Mouse (Mus musculus): ENCODE results near the gene Cacnb2. TPM values are rescaled to one million over a fixed set of nuclear protein-coding genes. Genes with fewer than 3 reads are reported as not detected.

The Cacnb2 gene
- polyA plus RNA-seq, 1 experiment from 2014 or later = 0.77 TPM

- no peak overlapping the region for H3K27ac ChIP-seq (replicated peaks; ENCODE audit: low read depth, low read length)
- H3K4me1 ChIP-seq (ENCODE audit: control insufficient read depth, insufficient read depth, low read length) = no peaks in the 10 kb centered on the region
- no peaks in the 10 kb centered on the region for H3K36me3 ChIP-seq (replicated peaks; ENCODE audit: control insufficient read depth, insufficient read depth, low read depth, low read length)
- ATAC-seq (replicated peaks; ENCODE audit: insufficient number of reproducible peaks, low FRiP score, low TSS enrichment, low read depth) = no peak
- H3K9ac ChIP-seq (replicated peaks; ENCODE audit: low read length) = no peak overlapping the region
- DNase-seq (ENCODE audit: low spot score) = no peak
- H3K9me3 ChIP-seq (replicated peaks; ENCODE audit: control insufficient read depth, low read length) = no peaks in the 10 kb centered on the region
- 97% methylated on average over 1 of the region's 1 CpGs for WGBS
- H3K27me3 ChIP-seq (ENCODE audit: control insufficient read depth, insufficient read depth, low read length) = no peaks in the 10 kb centered on the region
- H3K4me2 ChIP-seq (ENCODE audit: low read depth, low read length) = no peak overlapping the region
- H3K4me3 ChIP-seq (ENCODE audit: low read depth, low read length) = no peak overlapping the region
Observed at GRCm38 (mm10) chr2:14744761-14745160, 141.9 kb downstream of the Cacnb2 start.

GRCm38 (mm10) chr2:14762846-14763245, 160.0 kb downstream of the Cacnb2 start:
- Histone ChIP-seq H3K27me3 (ENCODE audit: control insufficient read depth, insufficient read depth, low read length) (no peaks in the 10 kb centered on the region), H3K4me3 (ENCODE audit: low read depth, low read length) (no peak overlapping the region), H3K36me3 (replicated peaks; ENCODE audit: control insufficient read depth, insufficient read depth, low read depth, low read length) (no peaks in the 10 kb centered on the region), H3K4me1 (ENCODE audit: control insufficient read depth, insufficient read depth, low read length) (no peaks in the 10 kb centered on the region), H3K27ac (replicated peaks; ENCODE audit: low read depth, low read length) (no peak overlapping the region), H3K9ac (replicated peaks; ENCODE audit: low read length) (no peak overlapping the region), H3K9me3 (replicated peaks; ENCODE audit: control insufficient read depth, low read length) (no peaks in the 10 kb centered on the region), H3K4me2 (ENCODE audit: low read depth, low read length) (no peak overlapping the region)
- DNase-seq (ENCODE audit: low spot score) = no peak
- ATAC-seq (replicated peaks; ENCODE audit: insufficient number of reproducible peaks, low FRiP score, low TSS enrichment, low read depth) = peak; percentile 65; the same call in 1 of the 2 replicates
- 43% methylated on average over 4 of the region's 4 CpGs for WGBS

- H3K36me3 ChIP-seq (replicated peaks; ENCODE audit: control insufficient read depth, insufficient read depth, low read depth, low read length) = no peaks in the 10 kb centered on the region
- ATAC-seq (replicated peaks; ENCODE audit: insufficient number of reproducible peaks, low FRiP score, low TSS enrichment, low read depth) = no peak
- no peak for DNase-seq (ENCODE audit: low spot score)
- H3K27ac ChIP-seq (replicated peaks; ENCODE audit: low read depth, low read length) = no peak overlapping the region
- H3K9ac ChIP-seq (replicated peaks; ENCODE audit: low read length) = no peak overlapping the region
- H3K4me3 ChIP-seq (ENCODE audit: low read depth, low read length) = no peak overlapping the region
- WGBS = 87% methylated on average over 6 of the region's 6 CpGs
- no peak overlapping the region for H3K4me2 ChIP-seq (ENCODE audit: low read depth, low read length)
- H3K4me1 ChIP-seq (ENCODE audit: control insufficient read depth, insufficient read depth, low read length) = no peaks in the 10 kb centered on the region
- H3K9me3 ChIP-seq (replicated peaks; ENCODE audit: control insufficient read depth, low read length) = no peaks in the 10 kb centered on the region
- H3K27me3 ChIP-seq (ENCODE audit: control insufficient read depth, insufficient read depth, low read length) = no peaks in the 10 kb centered on the region
Observed at GRCm38 (mm10) chr2:14763931-14764330, 161.0 kb downstream of the Cacnb2 start.

- no peaks in the 10 kb centered on the region for H3K27me3 ChIP-seq (ENCODE audit: control insufficient read depth, insufficient read depth, low read length)
- WGBS = 96% methylated on average over 1 of the region's 1 CpGs
Observed at GRCm38 (mm10) chr2:14769448-14769847, 166.6 kb downstream of the Cacnb2 start.

GRCm38 (mm10) chr2:14770635-14771034, 167.7 kb downstream of the Cacnb2 start:
- no peak overlapping the region for H3K4me3 ChIP-seq (ENCODE audit: low read depth, low read length)
- H3K27me3 ChIP-seq (ENCODE audit: control insufficient read depth, insufficient read depth, low read length) = no peaks in the 10 kb centered on the region
- ATAC-seq (replicated peaks; ENCODE audit: insufficient number of reproducible peaks, low FRiP score, low TSS enrichment, low read depth) = no peak
- H3K4me2 ChIP-seq (ENCODE audit: low read depth, low read length) = no peak overlapping the region
- no peak overlapping the region for H3K9ac ChIP-seq (replicated peaks; ENCODE audit: low read length)
- WGBS = 81% methylated on average over 4 of the region's 4 CpGs
- DNase-seq (ENCODE audit: low spot score) = no peak
- no peak overlapping the region for H3K27ac ChIP-seq (replicated peaks; ENCODE audit: low read depth, low read length)
- H3K36me3 ChIP-seq (replicated peaks; ENCODE audit: control insufficient read depth, insufficient read depth, low read depth, low read length) = no peaks in the 10 kb centered on the region
- no peaks in the 10 kb centered on the region for H3K4me1 ChIP-seq (ENCODE audit: control insufficient read depth, insufficient read depth, low read length)
- H3K9me3 ChIP-seq (replicated peaks; ENCODE audit: control insufficient read depth, low read length) = no peaks in the 10 kb centered on the region

More at GRCm38 (mm10) chr2:14769448-14769847, 166.6 kb downstream of the Cacnb2 start:
- Histone ChIP-seq H3K9ac (replicated peaks; ENCODE audit: low read length) (no peak overlapping the region), H3K9me3 (replicated peaks; ENCODE audit: control insufficient read depth, low read length) (no peaks in the 10 kb centered on the region), H3K4me3 (ENCODE audit: low read depth, low read length) (no peak overlapping the region), H3K4me2 (ENCODE audit: low read depth, low read length) (no peak overlapping the region), H3K36me3 (replicated peaks; ENCODE audit: control insufficient read depth, insufficient read depth, low read depth, low read length) (no peaks in the 10 kb centered on the region), H3K27ac (replicated peaks; ENCODE audit: low read depth, low read length) (no peak overlapping the region), H3K4me1 (ENCODE audit: control insufficient read depth, insufficient read depth, low read length) (no peaks in the 10 kb centered on the region)
- ATAC-seq (replicated peaks; ENCODE audit: insufficient number of reproducible peaks, low FRiP score, low TSS enrichment, low read depth) (no peak), DNase-seq (ENCODE audit: low spot score) (no peak)

- Histone ChIP-seq H3K36me3 (replicated peaks; ENCODE audit: control insufficient read depth, insufficient read depth, low read depth, low read length) (no peaks in the 10 kb centered on the region), H3K4me3 (ENCODE audit: low read depth, low read length) (no peak overlapping the region), H3K27me3 (ENCODE audit: control insufficient read depth, insufficient read depth, low read length) (no peaks in the 10 kb centered on the region), H3K4me1 (ENCODE audit: control insufficient read depth, insufficient read depth, low read length) (no peaks in the 10 kb centered on the region), H3K4me2 (ENCODE audit: low read depth, low read length) (no peak overlapping the region), H3K9me3 (replicated peaks; ENCODE audit: control insufficient read depth, low read length) (no peaks in the 10 kb centered on the region), H3K9ac (replicated peaks; ENCODE audit: low read length) (no peak overlapping the region), H3K27ac (replicated peaks; ENCODE audit: low read depth, low read length) (no peak overlapping the region)
- DNase-seq (ENCODE audit: low spot score) (no peak), ATAC-seq (replicated peaks; ENCODE audit: insufficient number of reproducible peaks, low FRiP score, low TSS enrichment, low read depth) (no peak)
- WGBS = 90% methylated on average over 1 of the region's 1 CpGs
Observed at GRCm38 (mm10) chr2:14774375-14774774, 171.5 kb downstream of the Cacnb2 start.

GRCm38 (mm10) chr2:14774857-14775495, 172.1 kb downstream of the Cacnb2 start:
- no peak overlapping the region for H3K9ac ChIP-seq (replicated peaks; ENCODE audit: low read length)
- H3K27ac ChIP-seq (replicated peaks; ENCODE audit: low read depth, low read length) = no peak overlapping the region
- ATAC-seq (replicated peaks; ENCODE audit: insufficient number of reproducible peaks, low FRiP score, low TSS enrichment, low read depth) (no peak), DNase-seq (ENCODE audit: low spot score) (no peak)
- H3K4me2 ChIP-seq (ENCODE audit: low read depth, low read length) = no peak overlapping the region
- no peaks in the 10 kb centered on the region for H3K27me3 ChIP-seq (ENCODE audit: control insufficient read depth, insufficient read depth, low read length)
- no peaks in the 10 kb centered on the region for H3K4me1 ChIP-seq (ENCODE audit: control insufficient read depth, insufficient read depth, low read length)
- WGBS = 71% methylated on average over 3 of the region's 3 CpGs
- no peaks in the 10 kb centered on the region for H3K36me3 ChIP-seq (replicated peaks; ENCODE audit: control insufficient read depth, insufficient read depth, low read depth, low read length)
- H3K9me3 ChIP-seq (replicated peaks; ENCODE audit: control insufficient read depth, low read length) = no peaks in the 10 kb centered on the region
- no peak overlapping the region for H3K4me3 ChIP-seq (ENCODE audit: low read depth, low read length)

GRCm38 (mm10) chr2:14787983-14788382, 185.1 kb downstream of the Cacnb2 start:
- no peak overlapping the region for H3K4me2 ChIP-seq (ENCODE audit: low read depth, low read length)
- H3K9me3 ChIP-seq (replicated peaks; ENCODE audit: control insufficient read depth, low read length) = no peaks in the 10 kb centered on the region
- H3K9ac ChIP-seq (replicated peaks; ENCODE audit: low read length) = no peak overlapping the region
- H3K36me3 ChIP-seq (replicated peaks; ENCODE audit: control insufficient read depth, insufficient read depth, low read depth, low read length) = no peaks in the 10 kb centered on the region
- no peaks in the 10 kb centered on the region for H3K27me3 ChIP-seq (ENCODE audit: control insufficient read depth, insufficient read depth, low read length)
- no peaks in the 10 kb centered on the region for H3K4me1 ChIP-seq (ENCODE audit: control insufficient read depth, insufficient read depth, low read length)
- no peak overlapping the region for H3K4me3 ChIP-seq (ENCODE audit: low read depth, low read length)
- 79% methylated on average over 2 of the region's 2 CpGs for WGBS
- no peak for ATAC-seq (replicated peaks; ENCODE audit: insufficient number of reproducible peaks, low FRiP score, low TSS enrichment, low read depth)
- H3K27ac ChIP-seq (replicated peaks; ENCODE audit: low read depth, low read length) = no peak overlapping the region
- DNase-seq (ENCODE audit: low spot score) = no peak
